Mouse (Mus musculus) kidney, adult 2 months (tissue): ENCODE measurements at regions not wholly inside any gene's neighbourhood (a gene's known extent, or its start where the extent isn't known, plus 50 kb on each side); places are given as distances from the start of the nearest gene placed in this dataset.

Experiments used
- DNase-seq: peaks from one replicate; pipeline ENCODE4 v3.0.0; 2021
- H3K27ac ChIP-seq: fragments of 200-500 bp; 2 replicates; pipeline ENCODE4 v1.5.1; 2012; ENCODE audit warnings: low read depth, low read length, control low read depth, inconsistent platforms; ENCODE audit not compliant: insufficient read depth
- H3K27me3 ChIP-seq: fragments of 200-500 bp; replicated peaks from 2 replicates; pipeline ENCODE4 v1.6.1; 2012; ENCODE audit warnings: mild to moderate bottlenecking, moderate library complexity, low read length, inconsistent platforms; ENCODE audit not compliant: control insufficient read depth, insufficient read depth
- H3K36me3 ChIP-seq: fragments of 200-500 bp; 2 replicates; pipeline ENCODE4 v1.6.1; 2012; ENCODE audit warnings: mild to moderate bottlenecking, moderate library complexity, low read length, inconsistent platforms; ENCODE audit not compliant: control insufficient read depth, insufficient read depth
- H3K4me1 ChIP-seq: fragments of 200-500 bp; 2 replicates; pipeline ENCODE4 v1.6.1; 2011; ENCODE audit warnings: low read length; ENCODE audit not compliant: control insufficient read depth, insufficient read depth
- H3K4me3 ChIP-seq: fragments of 200-500 bp; 2 replicates; pipeline ENCODE4 v1.5.1; 2011; ENCODE audit warnings: mild to moderate bottlenecking, low read depth, low read length, control low read depth; ENCODE audit not compliant: insufficient read depth
- CTCF ChIP-seq: fragments of 200-500 bp; conservative IDR thresholded peaks from 2 replicates; pipeline ENCODE4 v1.5.1; 2011; ENCODE audit warnings: low read depth, mild to moderate bottlenecking, control low read depth, low read length, moderate library complexity, mixed read lengths; ENCODE audit not compliant: insufficient read depth, insufficient read length
- POLR2A ChIP-seq: fragments of 200-500 bp; IDR thresholded peaks from one replicate; pipeline ENCODE4 v1.6.1; 2011; ENCODE audit warnings: low read depth, low read length, control low read depth
- WGBS: fragments of 180-500 bp; shearing (Covaris S2); methylation state at CpG from one replicate; pipeline ENCODE4 v1.1.7; 2018; 5-methylcytosine and 5-hydroxymethylcytosine counted together

DNA sequence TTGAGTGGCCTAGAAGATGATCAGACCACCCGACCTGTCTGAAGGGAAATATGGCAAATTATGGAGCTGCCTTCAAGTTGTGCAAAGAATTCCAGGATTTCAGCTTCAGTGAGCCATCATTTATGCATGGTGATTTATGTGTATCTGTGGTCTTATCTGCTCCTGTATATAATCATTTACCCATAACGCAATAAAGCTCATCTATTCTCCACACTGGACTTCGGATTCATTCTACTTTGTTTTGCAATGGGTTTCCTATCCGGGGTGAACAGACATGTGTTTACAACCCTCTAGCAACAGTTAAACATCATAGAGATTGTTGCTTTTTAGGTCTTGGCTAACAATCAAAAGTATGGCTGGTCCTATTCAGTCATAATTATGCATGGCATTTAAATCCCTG, 145.1 kb downstream of the Pcdh10 start:
- no peak overlapping the region for H3K4me3 ChIP-seq
- no peak for TF ChIP-seq POLR2A
- TF ChIP-seq CTCF = no peak
- DNase-seq = no peak
- no peaks in the 10 kb centered on the region for H3K27me3 ChIP-seq
- WGBS = 76% methylated on average over 4 of the region's 4 CpGs
- no peaks in the 10 kb centered on the region for H3K36me3 ChIP-seq
- H3K4me1 ChIP-seq = no peaks in the 10 kb centered on the region
- no peak overlapping the region for H3K27ac ChIP-seq

DNA sequence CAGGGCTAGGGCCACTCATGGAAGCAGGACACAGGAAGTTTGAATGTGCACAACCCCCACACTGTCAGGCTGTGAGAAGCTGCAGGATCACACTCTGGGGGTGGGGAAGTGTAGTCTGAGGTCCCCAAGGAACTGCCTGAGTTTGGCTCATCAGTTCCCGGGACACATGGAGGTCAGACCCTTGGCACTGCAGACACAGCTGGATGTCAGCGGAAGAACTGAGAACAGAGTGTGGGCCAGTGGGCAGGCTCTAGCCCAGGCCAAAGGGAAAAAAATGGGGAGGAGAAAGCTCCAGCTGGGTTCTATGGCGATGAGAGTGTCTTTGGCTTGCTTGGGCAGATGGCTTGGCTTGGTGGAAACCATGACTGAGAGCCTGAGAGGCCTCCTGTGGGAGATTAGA, 168.9 kb downstream of the Pcdh10 start:
- H3K36me3 ChIP-seq = no peaks in the 10 kb centered on the region
- DNase-seq = no peak
- H3K27me3 ChIP-seq = no peaks in the 10 kb centered on the region
- H3K4me3 ChIP-seq = no peak overlapping the region
- 79% methylated on average over 3 of the region's 3 CpGs for WGBS
- no peaks in the 10 kb centered on the region for H3K4me1 ChIP-seq
- TF ChIP-seq CTCF (no peak), POLR2A (no peak)
- no peak overlapping the region for H3K27ac ChIP-seq

DNA sequence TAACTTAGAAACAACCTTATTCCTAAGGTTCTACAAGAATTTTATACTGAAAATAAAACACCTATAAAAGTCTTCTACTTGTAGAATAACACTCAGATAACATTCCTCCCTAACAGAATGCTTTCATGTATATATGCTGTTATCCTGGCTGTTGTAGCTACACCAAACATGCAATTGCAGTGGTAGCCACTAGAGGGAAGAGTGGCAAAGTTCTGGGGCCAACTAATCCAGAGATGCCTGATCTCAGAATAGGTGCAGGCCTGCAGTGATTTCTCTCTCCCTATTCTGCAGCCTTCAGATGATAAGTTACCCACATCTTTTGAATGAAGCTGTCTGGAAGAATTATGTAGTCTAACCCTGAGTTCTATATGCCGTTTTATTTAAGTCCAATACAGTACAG, 177.5 kb downstream of the Pcdh10 start:
- DNase-seq = peak; percentile 39
- Histone ChIP-seq H3K36me3 (no peaks in the 10 kb centered on the region), H3K4me3 (no peak overlapping the region), H3K4me1 (no peaks in the 10 kb centered on the region), H3K27ac (no peak overlapping the region), H3K27me3 (no peaks in the 10 kb centered on the region)
- WGBS = 13% methylated on average over 1 of the region's 1 CpGs
- no peak for TF ChIP-seq POLR2A
- peak; percentile 47; the same call in 1 of the 2 replicates for TF ChIP-seq CTCF

DNA sequence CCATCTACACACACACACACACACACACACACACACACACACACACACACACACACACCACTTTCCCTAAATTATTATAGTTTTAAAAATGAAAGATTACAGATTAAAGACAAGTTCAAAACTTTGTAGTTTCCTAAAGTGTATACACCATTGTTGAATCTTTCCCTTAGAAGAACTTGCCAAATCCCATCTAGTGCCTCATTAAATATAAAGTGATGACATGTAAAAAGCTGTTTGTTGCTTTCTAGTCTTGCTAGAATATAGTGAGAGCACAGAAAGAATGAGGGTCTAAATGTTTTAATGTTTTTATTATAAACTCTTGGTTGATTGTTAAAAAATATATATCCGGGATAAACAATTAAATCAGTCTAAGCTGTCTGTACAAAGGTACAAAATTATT, 194.8 kb downstream of the Pcdh10 start:
- WGBS = 86% methylated on average over 1 of the region's 1 CpGs
- TF ChIP-seq POLR2A = no peak
- TF ChIP-seq CTCF = no peak
- no peak overlapping the region for H3K4me3 ChIP-seq

DNA sequence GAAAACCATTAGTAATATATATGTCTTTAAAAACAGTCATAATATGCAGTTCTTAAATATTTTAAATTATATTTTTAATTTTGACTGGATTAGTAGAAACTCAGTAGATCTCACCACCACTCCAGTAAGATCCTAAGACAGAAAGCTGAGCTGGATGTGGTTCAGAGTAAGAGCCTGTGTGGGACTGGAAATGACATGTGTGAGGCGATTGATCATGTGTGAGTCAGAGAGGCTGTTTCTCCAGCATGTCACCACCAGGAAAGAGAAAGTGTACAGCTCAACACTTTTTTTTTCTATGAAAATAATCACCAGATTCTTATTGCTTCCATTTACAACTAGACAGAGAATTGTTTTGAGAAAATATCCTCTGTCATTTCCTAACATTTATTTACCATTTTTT, 198.8 kb downstream of the Pcdh10 start:
- TF ChIP-seq CTCF (no peak), POLR2A (no peak)
- WGBS = 89% methylated on average over 1 of the region's 1 CpGs
- H3K27me3 ChIP-seq = no peaks in the 10 kb centered on the region
- H3K4me1 ChIP-seq = no peaks in the 10 kb centered on the region
- DNase-seq = no peak
- H3K4me3 ChIP-seq = no peak overlapping the region
- no peak overlapping the region for H3K27ac ChIP-seq
- H3K36me3 ChIP-seq = no peaks in the 10 kb centered on the region

More for the DNA sequence above, 194.8 kb downstream of the Pcdh10 start:
- H3K27ac ChIP-seq = no peak overlapping the region
- no peaks in the 10 kb centered on the region for H3K4me1 ChIP-seq
- no peaks in the 10 kb centered on the region for H3K27me3 ChIP-seq
- no peaks in the 10 kb centered on the region for H3K36me3 ChIP-seq
- no peak for DNase-seq

DNA sequence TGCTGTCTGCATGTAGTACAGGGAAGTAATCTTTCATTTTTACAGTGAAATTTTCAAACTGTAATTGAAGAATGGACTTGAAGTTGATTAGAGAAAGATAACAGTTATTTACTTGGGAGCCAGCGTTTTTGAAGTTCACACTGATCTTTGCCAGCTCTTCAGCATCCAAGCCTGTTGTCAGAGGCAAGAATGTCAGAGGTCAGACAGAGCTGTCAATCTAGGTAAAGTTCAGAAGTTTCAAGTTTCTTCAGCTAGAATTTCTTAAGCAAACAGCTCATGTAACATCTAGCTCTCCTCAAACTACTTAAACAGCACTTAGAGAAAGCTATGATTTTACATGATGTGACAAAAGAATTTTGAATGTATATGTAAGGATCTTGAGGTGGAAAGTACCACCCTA, 215.4 kb downstream of the Pcdh10 start:
- WGBS = 10% methylated on average over 1 of the region's 1 CpGs
- no peaks in the 10 kb centered on the region for H3K36me3 ChIP-seq
- TF ChIP-seq CTCF (no peak), POLR2A (no peak)

DNA sequence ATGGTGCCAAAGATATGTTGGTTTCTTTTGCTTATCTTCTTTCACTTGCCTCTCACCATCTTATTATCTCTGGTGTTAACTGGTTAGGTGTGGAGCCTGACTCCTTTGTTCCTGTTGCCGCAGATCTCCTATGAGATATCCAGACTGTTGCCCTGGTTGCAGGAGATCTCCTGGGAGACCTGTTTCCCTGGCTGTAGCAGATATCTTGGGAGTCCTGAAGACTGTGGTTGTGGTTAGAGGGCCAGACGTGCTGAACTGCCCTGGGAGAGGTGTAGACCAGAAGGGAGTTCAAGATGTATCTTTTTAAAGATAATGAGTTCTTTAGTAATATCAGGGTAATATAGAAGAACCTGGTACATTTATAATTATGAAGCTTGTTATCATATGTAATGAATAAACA, 224.1 kb downstream of the Pcdh10 start:
- H3K4me3 ChIP-seq = no peak overlapping the region
- no peak overlapping the region for H3K27ac ChIP-seq
- no peaks in the 10 kb centered on the region for H3K36me3 ChIP-seq
- no peaks in the 10 kb centered on the region for H3K4me1 ChIP-seq
- no peak for TF ChIP-seq CTCF
- no peak for TF ChIP-seq POLR2A
- no peaks in the 10 kb centered on the region for H3K27me3 ChIP-seq
- WGBS = 76% methylated on average over 2 of the region's 2 CpGs
- DNase-seq = no peak

More for the DNA sequence above, 215.4 kb downstream of the Pcdh10 start:
- Histone ChIP-seq H3K4me1 (no peaks in the 10 kb centered on the region), H3K4me3 (no peak overlapping the region), H3K27ac (no peak overlapping the region), H3K27me3 (no peaks in the 10 kb centered on the region)
- no peak for DNase-seq

DNA sequence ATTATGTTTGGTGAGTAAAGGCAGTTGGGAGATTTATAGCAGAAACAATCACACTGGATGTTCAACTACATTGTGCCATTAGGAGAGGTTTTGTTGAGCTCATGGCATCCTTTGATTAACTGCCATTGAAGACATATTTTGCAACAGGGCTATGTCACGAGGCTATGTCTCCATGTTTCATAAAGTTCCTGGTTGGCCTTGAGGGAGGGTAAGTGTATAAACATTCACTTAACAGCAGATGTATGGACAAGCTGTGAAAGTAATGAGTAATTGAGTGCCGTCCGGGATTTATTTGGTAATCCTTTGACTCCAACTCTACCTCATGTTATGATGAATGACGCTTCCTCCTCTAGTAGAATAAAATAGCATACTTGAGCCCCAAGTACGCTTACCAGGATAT, 225.0 kb downstream of the Pcdh10 start:
- TF ChIP-seq POLR2A (no peak), CTCF (no peak)
- Histone ChIP-seq H3K4me1 (no peaks in the 10 kb centered on the region), H3K27me3 (no peaks in the 10 kb centered on the region), H3K27ac (no peak overlapping the region), H3K4me3 (no peak overlapping the region), H3K36me3 (no peaks in the 10 kb centered on the region)
- no peak for DNase-seq
- 65% methylated on average over 5 of the region's 5 CpGs for WGBS
